ENCODE assay signal across 7 mouse cellular contexts in the genomic region with DNA sequence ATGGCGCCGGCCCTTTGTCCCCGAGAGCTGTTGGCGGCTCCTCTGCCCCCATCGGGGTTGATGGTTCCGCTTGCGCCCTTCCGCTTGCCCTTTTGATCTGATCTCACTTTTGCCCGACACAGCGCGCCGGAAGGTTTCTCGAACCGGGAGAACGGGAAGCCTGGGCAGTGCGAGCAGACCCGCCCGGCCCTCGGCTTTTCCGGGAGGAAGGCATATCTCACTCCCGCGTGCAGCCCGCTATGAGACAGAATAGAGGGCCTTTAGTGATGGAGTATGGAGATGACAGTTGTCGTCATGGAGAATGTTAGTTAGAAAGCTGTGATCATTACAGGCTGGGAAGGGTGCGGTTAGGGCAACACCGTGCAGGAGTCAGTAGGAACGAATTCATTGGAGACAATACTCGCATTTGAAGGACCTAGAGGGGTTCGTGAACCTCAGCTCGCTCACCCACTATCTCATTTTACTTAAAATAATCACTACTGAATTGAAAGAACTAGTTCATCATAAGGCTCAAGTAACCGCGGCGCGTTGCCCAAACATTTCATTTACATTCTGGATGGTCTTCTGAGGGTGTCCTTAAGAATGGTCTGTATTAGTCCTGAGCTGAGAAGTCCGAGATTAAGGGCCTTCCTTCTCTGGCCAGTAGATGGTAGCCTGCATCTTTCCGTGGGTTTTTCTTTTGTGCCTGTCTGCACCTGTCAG.
DNase-seq lines count a peak whose midpoint lies in the region; ATAC-seq and TF ChIP-seq lines count a peak whose summit lies in the region.

No protein-coding gene starts in this region.

- ATAC-seq in embryonic facial prominence, embryonic 15.5 days (ENCODE audit: insufficient number of reproducible peaks, low FRiP score, low TSS enrichment, low read depth), result peak; percentile 69
- peak; percentile 67 for ATAC-seq in limb, embryonic 14.5 days (ENCODE audit: low FRiP score, low read depth)

- no peaks in the 10 kb centered on the region for H3K9me3 ChIP-seq in embryonic facial prominence, embryonic 15.5 days (replicated peaks)
- no peaks in the 10 kb centered on the region for H3K9me3 ChIP-seq in limb, embryonic 14.5 days (ENCODE audit: control insufficient read depth, low read length)

- H3K9ac ChIP-seq in embryonic facial prominence, embryonic 15.5 days, result peak overlapping the region; percentile 60
- H3K9ac ChIP-seq in limb, embryonic 14.5 days (ENCODE audit: low read depth, low read length, severe bottlenecking), result peak overlapping the region; percentile 85

- H3K27ac ChIP-seq in bone marrow macrophage, adult 2 months (ENCODE audit: insufficient read depth, low read depth, low read length), result peak overlapping the region; percentile 99
- peak overlapping the region; percentile 98 for H3K27ac ChIP-seq in embryonic facial prominence, embryonic 15.5 days (replicated peaks)
- H3K27ac ChIP-seq in limb, embryonic 14.5 days (replicated peaks; ENCODE audit: low read depth, low read length), result peak overlapping the region; percentile 99

- no peak for TF ChIP-seq CTCF in lung, adult 2 months (IDR thresholded peaks at IDR 0.05; ENCODE audit: insufficient read depth, low read length)
- TF ChIP-seq CTCF in bone marrow macrophage, adult 2 months (IDR thresholded peaks at IDR 0.05; ENCODE audit: low read depth, low read length), result no peak

- under 1% methylated on average over 36 of the region's 36 CpGs for WGBS in lung, adult 2 months
- under 1% methylated on average over 36 of the region's 36 CpGs for WGBS in embryonic facial prominence, embryonic 15.5 days
- 3% methylated on average over 36 of the region's 36 CpGs for WGBS in limb, embryonic 14.5 days

- peak overlapping the region; percentile 53 for H3K4me2 ChIP-seq in embryonic facial prominence, embryonic 15.5 days (replicated peaks)
- peak overlapping the region; percentile 55 for H3K4me2 ChIP-seq in limb, embryonic 14.5 days (replicated peaks; ENCODE audit: low read depth, low read length, severe bottlenecking)

- no peak for TF ChIP-seq POLR2A in lung, adult 2 months (IDR thresholded peaks at IDR 0.05; ENCODE audit: borderline replicate concordance, extremely low read depth, low read depth, low read length)
- TF ChIP-seq POLR2A in bone marrow macrophage, adult 2 months (IDR thresholded peaks at IDR 0.05; ENCODE audit: borderline replicate concordance, low read depth, low read length), result no peak
- peak; percentile 91 for TF ChIP-seq POLR2A in limb, embryonic 14.5 days (IDR thresholded peaks at IDR 0.05; ENCODE audit: borderline replicate concordance, extremely low read depth, insufficient read depth, insufficient read length)

- H3K4me1 ChIP-seq in lung, adult 2 months (ENCODE audit: control insufficient read depth, insufficient read depth, low read length), result peaks cover 5% of the 10 kb centered on the region
- peaks cover 8% of the 10 kb centered on the region for H3K4me1 ChIP-seq in bone marrow macrophage, adult 2 months (ENCODE audit: control insufficient read depth, insufficient read depth, low read length)
- H3K4me1 ChIP-seq in embryonic facial prominence, embryonic 15.5 days, result peaks cover 20% of the 10 kb centered on the region
- H3K4me1 ChIP-seq in limb, embryonic 14.5 days (ENCODE audit: control insufficient read depth, insufficient read depth, low read length), result peaks cover 11% of the 10 kb centered on the region

- peak overlapping the region; percentile 82 for H3K4me3 ChIP-seq in lung, adult 2 months (replicated peaks; ENCODE audit: extremely low read depth, low read depth, low read length)
- H3K4me3 ChIP-seq in bone marrow macrophage, adult 2 months (ENCODE audit: insufficient read depth, low read length), result peak overlapping the region; percentile 97
- peak overlapping the region; percentile 75 for H3K4me3 ChIP-seq in embryonic facial prominence, embryonic 15.5 days (replicated peaks)
- H3K4me3 ChIP-seq in limb, embryonic 14.5 days (replicated peaks; ENCODE audit: low read length), result peak overlapping the region; percentile 60

- no peak for DNase-seq in lung, adult 2 months
- DNase-seq in lung, postnatal 14 days, result no peak
- peak; percentile 49 for DNase-seq in limb, embryonic 14.5 days (ENCODE audit: low spot score)
- peak; percentile 68 for DNase-seq in retina, embryonic 14.5 days (ENCODE audit: low spot score)
- no peak for DNase-seq in layer of hippocampus, postnatal 10 days (ENCODE audit: low spot score in 2 of 2)

- peaks cover 7% of the 10 kb centered on the region; the same call in 1 of the 2 replicates for H3K36me3 ChIP-seq in embryonic facial prominence, embryonic 15.5 days
- H3K36me3 ChIP-seq in limb, embryonic 14.5 days (ENCODE audit: control insufficient read depth, insufficient read depth, low read length), result peaks cover 8% of the 10 kb centered on the region; the same call in 1 of the 2 replicates

- no peaks in the 10 kb centered on the region for H3K27me3 ChIP-seq in embryonic facial prominence, embryonic 15.5 days
- H3K27me3 ChIP-seq in limb, embryonic 14.5 days (ENCODE audit: control insufficient read depth, insufficient read depth, low read length), result no peaks in the 10 kb centered on the region

Comparison
In these comparisons a context has a peak if more than half of its experiments do, and no peak if none do; other contexts are left out.
1. DNase-seq: peak in limb, embryonic 14.5 days (single experiment) and retina, embryonic 14.5 days (single experiment); none in lung, adult 2 months (single experiment), lung, postnatal 14 days (single experiment) and layer of hippocampus, postnatal 10 days (0 of 2).
2. Peak in every context shown above with its lines, with median percentiles within 50 percentile points of each other: H3K4me3 ChIP-seq and H3K27ac ChIP-seq.